33 mouse cellular contexts compared by ENCODE assay signal in the genomic region with DNA sequence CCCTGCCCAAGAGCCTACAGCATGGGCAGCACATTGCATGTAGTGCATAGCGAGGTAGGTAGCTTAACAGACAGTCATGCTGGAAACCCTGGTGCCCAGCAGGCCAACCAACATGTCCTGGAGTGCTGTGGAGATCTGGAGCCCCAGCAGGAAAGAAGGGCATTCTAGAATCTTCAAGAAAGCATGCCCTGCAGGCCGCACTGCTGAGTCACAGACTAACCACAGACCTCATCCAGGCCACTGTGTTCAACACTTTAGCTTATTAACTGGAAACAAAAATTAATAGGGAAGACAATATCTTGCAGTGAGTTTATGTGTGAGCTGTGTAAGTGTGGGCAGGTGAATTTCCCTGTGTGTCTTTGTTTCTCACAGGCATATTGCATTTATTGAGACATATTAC.
DNase-seq lines count a peak whose midpoint lies in the region; ATAC-seq and TF ChIP-seq lines count a peak whose summit lies in the region.
"Had no signal": no experiment of that assay in that cellular context is flagged by ENCODE, and none has a peak within 500 bp of the region (broad histone marks: within the 10 kb centered on the region; RNA-seq: fewer than 3 reads in every experiment).

No protein-coding gene starts in this region.

- WGBS in intestine, postnatal 0 days = 98% methylated on average over 2 of the region's 2 CpGs

- DNase-seq in testis, postnatal 14 days (ENCODE audit: low spot score) = peak; percentile 12
- DNase-seq in testis, postnatal 10 days (ENCODE audit: low spot score) = no peak
- peak; percentile 66 for DNase-seq in 3T3-L1 (ENCODE audit: low read depth, low spot score)
- DNase-seq in left cerebral cortex, adult 18-20 months (ENCODE audit: low spot score in 2 of 2) = no peak
- DNase-seq: adrenal gland, postnatal 14 days; cerebellum, adult 11 months; cerebellum, adult 9-10 months; cerebellum, postnatal 36 days; embryo, embryonic 11 days; gastrocnemius, adult 2 months; gastrocnemius, postnatal 36 days; heart, adult 18-20 months; heart, postnatal 36 days; kidney, postnatal 25 days; liver, postnatal 0 days; lung, postnatal 36 days; right cerebral cortex, postnatal 25 days; thymus, adult 18-20 months had no signal

- no peak for TF ChIP-seq CTCF in intestine, postnatal 0 days (IDR thresholded peaks at IDR 0.05; ENCODE audit: low read depth)

- no peaks in the 10 kb centered on the region for H3K27me3 ChIP-seq in intestine, postnatal 0 days (replicated peaks; ENCODE audit: control insufficient read depth, insufficient read depth, low read length)
- H3K27me3 ChIP-seq: CH12.LX; embryonic facial prominence, embryonic 13.5 days; hindbrain, embryonic 13.5 days; stomach, embryonic 15.5 days had no signal

- no peaks in the 10 kb centered on the region for H3K9me3 ChIP-seq in intestine, postnatal 0 days (ENCODE audit: control insufficient read depth)
- H3K9me3 ChIP-seq: embryonic facial prominence, embryonic 13.5 days; hindbrain, embryonic 13.5 days; liver, embryonic 12.5 days; stomach, embryonic 15.5 days had no signal

- H3K36me3 ChIP-seq in intestine, postnatal 0 days (ENCODE audit: control insufficient read depth, insufficient read depth) = no peaks in the 10 kb centered on the region
- H3K36me3 ChIP-seq: embryonic facial prominence, embryonic 13.5 days; hindbrain, embryonic 13.5 days; liver, embryonic 12.5 days; stomach, embryonic 15.5 days had no signal

- H3K4me1 ChIP-seq in intestine, postnatal 0 days (replicated peaks; ENCODE audit: control insufficient read depth, insufficient read depth, low read length) = no peaks in the 10 kb centered on the region
- H3K4me1 ChIP-seq: liver, embryonic 12.5 days had no signal

- ATAC-seq in common myeloid progenitor, adult 5-6 weeks (replicated peaks; ENCODE audit: low read depth, poor library complexity, severe bottlenecking) = peak; percentile 29
- 0 out of 2 replicates have a peak, but pooled peaks have one; percentile 30 for ATAC-seq in megakaryocyte progenitor cell, adult 5-6 weeks (replicated peaks; ENCODE audit: poor library complexity)
- no peak for ATAC-seq in intestine, postnatal 0 days
- ATAC-seq: forebrain, embryonic 16.5 days; intestine, embryonic 16.5 days; liver, embryonic 12.5 days; liver, postnatal 0 days; midbrain, embryonic 16.5 days had no signal

- H3K4me3 ChIP-seq in intestine, postnatal 0 days (ENCODE audit: low read depth, low read length) = no peak overlapping the region
- H3K4me3 ChIP-seq: embryonic facial prominence, embryonic 13.5 days; erythroblast, embryonic 14.5 days; gastrocnemius, adult 2 months; hindbrain, embryonic 13.5 days; layer of hippocampus, adult 2 months; liver, embryonic 12.5 days; stomach, embryonic 15.5 days had no signal

- H3K9ac ChIP-seq in intestine, postnatal 0 days (ENCODE audit: low read depth, low read length) = no peak overlapping the region
- H3K9ac ChIP-seq: embryonic facial prominence, embryonic 13.5 days; hindbrain, embryonic 13.5 days; liver, embryonic 12.5 days; liver, postnatal 0 days; stomach, embryonic 15.5 days had no signal

- no peak overlapping the region for H3K4me2 ChIP-seq in intestine, postnatal 0 days (replicated peaks; ENCODE audit: low read depth)
- H3K4me2 ChIP-seq: embryonic facial prominence, embryonic 13.5 days; heart, embryonic 11.5 days; hindbrain, embryonic 13.5 days; liver, embryonic 12.5 days; midbrain, embryonic 11.5 days; stomach, embryonic 15.5 days had no signal

- H3K27ac ChIP-seq in intestine, postnatal 0 days (ENCODE audit: low read depth, low read length) = no peak overlapping the region
- H3K27ac ChIP-seq: embryonic facial prominence, embryonic 13.5 days; gastrocnemius, adult 2 months; hindbrain, embryonic 13.5 days; layer of hippocampus, adult 2 months; liver, embryonic 12.5 days; stomach, embryonic 15.5 days had no signal

Comparison
In these comparisons a context has a peak if more than half of its experiments do, and no peak if none do; other contexts are left out.
1. DNase-seq: peak in testis, postnatal 14 days (single experiment) and 3T3-L1 (single experiment); none in testis, postnatal 10 days (single experiment) and left cerebral cortex, adult 18-20 months (0 of 2).